In the genomic region with DNA sequence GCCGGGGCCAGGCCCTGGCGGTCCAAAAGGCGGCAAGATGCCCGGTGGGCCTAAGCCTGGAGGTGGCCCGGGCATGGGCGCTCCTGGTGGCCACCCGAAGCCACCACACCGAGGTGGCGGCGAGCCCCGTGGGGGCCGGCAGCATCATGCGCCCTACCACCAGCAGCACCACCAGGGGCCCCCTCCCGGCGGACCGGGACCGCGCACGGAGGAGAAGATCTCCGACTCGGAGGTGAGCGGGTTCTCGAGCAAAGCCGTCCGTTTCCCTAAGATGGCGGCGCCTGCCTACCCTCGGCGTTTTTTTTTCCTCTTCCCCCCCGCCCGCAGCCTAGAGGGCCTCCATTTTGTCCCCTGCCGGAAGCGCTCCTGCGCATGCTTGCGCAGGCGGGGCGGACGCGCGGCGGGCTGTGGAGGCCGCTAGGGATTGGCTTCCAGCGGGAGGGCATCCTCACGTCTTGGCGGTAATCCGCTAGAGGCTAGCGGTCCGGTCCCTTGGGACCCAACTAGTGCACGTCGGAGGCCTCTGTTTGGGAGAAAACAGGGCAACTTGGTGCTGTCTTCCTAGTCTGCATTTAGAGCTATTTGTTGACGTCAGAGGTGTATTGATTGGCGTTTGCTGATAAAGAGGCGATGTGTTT, we compare ENCODE assay signal across 7 mouse cellular contexts. TPM values are rescaled to one million over a fixed set of nuclear protein-coding genes. Genes with fewer than 3 reads are reported as not detected.
DNase-seq lines count a peak whose midpoint lies in the region; ATAC-seq lines count a peak whose summit lies in the region.

No protein-coding gene starts in this region.

- H3K4me2 ChIP-seq in midbrain, embryonic 13.5 days (replicated peaks), result peak overlapping the region; percentile 80

- peaks cover 20% of the 10 kb centered on the region for H3K4me1 ChIP-seq in limb, embryonic 10.5 days
- H3K4me1 ChIP-seq in midbrain, embryonic 13.5 days (replicated peaks), result peaks cover 39% of the 10 kb centered on the region

- WGBS in limb, embryonic 10.5 days, result under 1% methylated on average over 53 of the region's 53 CpGs
- WGBS in midbrain, embryonic 13.5 days, result 0% methylated on average over 52 of the region's 53 CpGs

- H3K9ac ChIP-seq in midbrain, embryonic 13.5 days (replicated peaks), result peak overlapping the region; percentile 100

- peak overlapping the region; percentile 100 for H3K27ac ChIP-seq in limb, embryonic 10.5 days
- H3K27ac ChIP-seq in midbrain, embryonic 13.5 days, result peak overlapping the region; percentile 98

- H3K4me3 ChIP-seq in limb, embryonic 10.5 days, result peak overlapping the region; percentile 100
- H3K4me3 ChIP-seq in midbrain, embryonic 13.5 days (replicated peaks), result peak overlapping the region; percentile 99

- peak; percentile 75 for ATAC-seq in midbrain, embryonic 13.5 days

- H3K36me3 ChIP-seq in limb, embryonic 10.5 days, result peaks cover 53% of the 10 kb centered on the region
- peaks cover 32% of the 10 kb centered on the region for H3K36me3 ChIP-seq in midbrain, embryonic 13.5 days

- H3K9me3 ChIP-seq in limb, embryonic 10.5 days (replicated peaks), result no peaks in the 10 kb centered on the region
- H3K9me3 ChIP-seq in midbrain, embryonic 13.5 days, result no peaks in the 10 kb centered on the region

- DNase-seq in adrenal gland, adult 8-10 months, result peak; percentile 89
- peak; percentile 88 for DNase-seq in embryo, embryonic 9.5 days (ENCODE audit: extremely low spot score)
- peak; percentile 26 for DNase-seq in gonadal fat pad, adult 2 months (ENCODE audit: low read depth)
- peak; percentile 83 for DNase-seq in kidney, adult 11 months
- peak; percentile 91 for DNase-seq in limb, embryonic 10.5 days (ENCODE audit: low spot score)
- DNase-seq in spleen, adult 12 weeks (ENCODE audit: low spot score), result peak; percentile 85

- H3K27me3 ChIP-seq in limb, embryonic 10.5 days (ENCODE audit: low read depth, poor library complexity, severe bottlenecking), result no peaks in the 10 kb centered on the region
- no peaks in the 10 kb centered on the region for H3K27me3 ChIP-seq in midbrain, embryonic 13.5 days

RNA-seq across cellular contexts. Expression of a gene that starts 1.0 kb away (rescaled TPM):
- 100 to 1,000 TPM; 141 to 249 (median 190) TPM for total RNA-seq in adrenal gland, adult 8-10 months (2022)
- 29.5 and 47.3 TPM in 2 replicates for polyA plus RNA-seq in gonadal fat pad, adult 2 months (2012; rRNA removed)
- polyA plus RNA-seq in limb, embryonic 10.5 days (2016; fragmentation: Nextera tagmentation; extraction: Ambion mirVana), result 114 and 122 TPM in 2 replicates
- 98.6 and 102 TPM in 2 replicates for polyA plus RNA-seq in midbrain, embryonic 13.5 days (2015; fragmentation: Nextera tagmentation; extraction: Ambion mirVana)

RNA-seq across cellular contexts. Expression of a gene that starts 38.8 kb away (rescaled TPM):
- 10 to 100 TPM in 3 of 4 experiments, 1 to 10 TPM in 1; 9.5 to 11.6 (median 10.9) TPM for total RNA-seq in adrenal gland, adult 8-10 months (2022)
- 1.5 TPM in 2 replicates for polyA plus RNA-seq in gonadal fat pad, adult 2 months (2012; rRNA removed)
- polyA plus RNA-seq in limb, embryonic 10.5 days (2016; fragmentation: Nextera tagmentation; extraction: Ambion mirVana), result 34.8 and 35.3 TPM in 2 replicates
- polyA plus RNA-seq in midbrain, embryonic 13.5 days (2015; fragmentation: Nextera tagmentation; extraction: Ambion mirVana), result 22.6 and 22.8 TPM in 2 replicates

RNA-seq across cellular contexts. Expression of a gene that starts 54.2 kb away (rescaled TPM):
- total RNA-seq in adrenal gland, adult 8-10 months (2022), result 10 to 100 TPM; 43.7 to 80.5 (median 57.3) TPM
- 7.3 and 8.5 TPM in 2 replicates for polyA plus RNA-seq in gonadal fat pad, adult 2 months (2012; rRNA removed)
- polyA plus RNA-seq in limb, embryonic 10.5 days (2016; fragmentation: Nextera tagmentation; extraction: Ambion mirVana), result 24.5 and 28.0 TPM in 2 replicates
- 31.0 and 37.5 TPM in 2 replicates for polyA plus RNA-seq in midbrain, embryonic 13.5 days (2015; fragmentation: Nextera tagmentation; extraction: Ambion mirVana)

RNA-seq across cellular contexts. Expression of a gene that starts 55.1 kb away (rescaled TPM):
- 10 to 100 TPM; 18.1 to 32.3 (median 25.4) TPM for total RNA-seq in adrenal gland, adult 8-10 months (2022)
- polyA plus RNA-seq in gonadal fat pad, adult 2 months (2012; rRNA removed), result 8.9 and 9.2 TPM in 2 replicates
- polyA plus RNA-seq in limb, embryonic 10.5 days (2016; fragmentation: Nextera tagmentation; extraction: Ambion mirVana), result 18.4 and 23.2 TPM in 2 replicates
- polyA plus RNA-seq in midbrain, embryonic 13.5 days (2015; fragmentation: Nextera tagmentation; extraction: Ambion mirVana), result 33.9 and 34.5 TPM in 2 replicates

Comparison
In these comparisons a context has a peak if more than half of its experiments do, and no peak if none do; other contexts are left out.
1. Peak in every context shown above with its lines: DNase-seq, ATAC-seq, H3K4me3 ChIP-seq and H3K27ac ChIP-seq.
2. DNase-seq: peak in every context shown above with its lines; median percentile 91 in limb, embryonic 10.5 days; 89 in adrenal gland, adult 8-10 months; 88 in embryo, embryonic 9.5 days; 85 in spleen, adult 12 weeks; 83 in kidney, adult 11 months; 26 in gonadal fat pad, adult 2 months.